Mouse (Mus musculus) T-helper 17 cell (primary cell): ENCODE measurements around the gene Pdcd2l.

Source experiments
- in situ Hi-C, 2 experiments: fragments of 300-600 bp; cut with MboI, MseI; formaldehyde crosslinking; loops; 1 replicate in 1 of 2; 2 replicates in 1 of 2; pipeline ENCODE4 v1.15.1; 2025; ENCODE audit warnings: high pct_unique_total_duplicates in 2 of 2

Pdcd2l gene

DNA sequence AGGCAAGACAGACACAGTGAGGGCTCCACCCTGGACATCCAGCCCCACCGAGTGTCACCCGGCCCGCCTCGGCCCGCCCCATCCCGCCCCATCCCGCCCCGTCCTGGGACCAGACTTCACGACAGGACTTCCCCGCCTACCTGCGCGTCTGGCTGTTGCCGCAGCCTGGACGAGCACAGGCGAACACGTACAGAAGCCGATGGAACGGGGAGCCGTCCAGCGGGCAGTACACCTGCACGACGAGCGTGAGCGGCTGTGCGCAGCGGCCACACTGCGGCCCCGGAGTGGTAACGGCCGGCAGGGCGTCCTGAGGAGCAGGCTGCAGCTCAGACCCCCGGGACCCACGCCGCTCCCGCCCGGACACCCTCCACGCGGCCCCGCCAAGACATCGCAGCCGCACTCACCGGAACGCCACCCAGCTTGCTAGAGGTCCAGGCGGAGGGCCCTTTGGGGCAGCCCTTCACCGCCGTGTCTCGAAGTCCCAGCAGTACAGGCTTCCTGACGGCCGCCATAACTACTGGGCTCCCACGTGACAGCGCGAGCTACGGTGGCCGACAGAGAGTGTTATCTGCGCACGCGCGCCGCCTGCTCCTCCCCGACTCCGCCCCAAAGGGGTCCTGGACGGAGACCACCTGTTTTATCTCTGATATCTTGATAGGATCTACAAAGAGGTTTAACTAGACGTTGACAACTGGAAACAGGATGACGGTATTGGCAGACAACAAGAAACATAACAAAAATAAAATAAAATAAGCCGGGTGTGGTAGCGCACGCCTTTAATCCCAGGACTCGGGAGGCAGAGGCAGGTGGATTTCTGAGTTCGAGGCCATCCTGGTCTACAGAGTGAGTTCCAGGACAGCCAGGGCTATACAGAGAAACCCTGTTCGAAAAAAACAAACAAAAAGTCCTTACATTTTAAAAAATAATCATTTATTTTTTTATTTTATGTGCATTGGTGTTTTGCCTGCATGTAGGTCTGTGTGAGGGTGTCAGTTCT lies at the start of gene Pdcd2l:
TSS of gene Pdcd2l (minus strand) at position 530 of the 997 bp plus-strand sequence.
- in situ Hi-C loops, result no loop called here

DNA sequence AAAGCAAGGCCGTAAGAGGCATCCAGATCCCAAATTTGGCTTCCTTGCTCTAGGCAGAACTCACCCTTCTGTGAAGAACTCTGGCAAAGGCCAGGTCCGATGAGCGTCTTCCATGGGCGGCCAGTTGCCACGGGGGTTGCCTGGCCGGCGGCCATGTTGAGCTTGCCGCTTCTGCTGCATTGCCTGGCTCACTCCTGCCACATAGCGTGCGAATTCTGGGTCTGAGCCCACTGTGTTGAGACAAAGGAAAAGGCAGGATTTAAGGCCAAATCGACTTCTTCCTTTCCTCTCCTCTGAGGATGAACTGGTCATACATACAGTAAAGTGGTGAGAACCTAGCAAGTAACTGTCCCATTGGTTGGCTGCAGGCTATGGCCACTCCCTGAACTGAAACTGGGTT lies 45.7 kb upstream of the Pdcd2l start:
- in situ Hi-C loops, result loop anchor here in 1 of 2 experiments (10.0 kb wide), 1 partner anchor 1403 kb away; the partner anchor contains the start of gene Pdcd5

- in situ Hi-C loops, result no loop called here
Observed at GRCm38 (mm10) chr7:34238086-34238485, 41.6 kb upstream of the Pdcd2l start.

- in situ Hi-C loops, result no loop called here
Observed at GRCm38 (mm10) chr7:34235602-34236001, 39.1 kb upstream of the Pdcd2l start.

DNA sequence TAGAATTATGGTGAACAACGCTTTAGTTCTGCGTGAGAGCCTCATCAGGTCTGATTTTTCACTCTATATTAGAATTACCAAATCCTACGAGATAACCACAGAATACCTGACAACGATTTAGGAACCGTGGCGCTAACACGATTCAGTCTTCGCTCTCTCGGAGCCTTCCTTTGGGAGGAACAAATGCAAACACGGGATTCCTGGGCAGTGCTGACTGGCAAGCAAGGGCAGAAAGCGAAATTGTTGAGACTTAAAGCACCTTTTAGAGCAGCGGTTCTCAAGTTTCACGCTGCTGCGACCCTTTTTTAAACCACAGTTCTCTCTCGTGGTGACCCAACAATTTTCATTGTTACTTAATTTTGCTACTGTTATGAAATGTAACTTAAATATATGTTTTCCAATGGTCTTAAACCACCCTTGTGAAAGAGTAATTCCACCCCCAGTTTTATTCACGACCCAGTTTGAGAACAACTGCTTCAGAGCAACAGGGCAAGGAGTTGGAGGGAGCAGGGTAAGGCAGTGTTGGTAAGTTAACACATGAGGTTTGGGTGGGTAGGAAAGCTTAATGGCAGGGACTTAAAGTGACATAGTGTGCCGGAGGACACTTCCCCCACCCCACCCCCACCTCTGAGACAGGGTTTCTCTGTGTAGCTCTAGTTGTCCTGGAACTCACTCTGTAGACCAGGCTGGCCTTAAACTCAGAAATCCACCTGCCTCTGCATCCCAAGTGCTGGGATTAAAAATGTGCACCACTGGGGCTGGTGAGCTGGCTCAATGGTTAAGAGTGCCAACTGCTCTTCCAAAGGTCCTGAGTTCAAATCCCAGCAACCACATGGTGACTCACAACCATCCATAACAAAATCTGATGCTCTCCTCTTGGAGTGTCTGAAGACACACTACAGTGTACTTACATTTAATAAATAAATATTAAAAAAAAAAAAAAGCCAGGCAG lies 38.4 kb upstream of the Pdcd2l start:
- in situ Hi-C loops, result no loop called here

DNA sequence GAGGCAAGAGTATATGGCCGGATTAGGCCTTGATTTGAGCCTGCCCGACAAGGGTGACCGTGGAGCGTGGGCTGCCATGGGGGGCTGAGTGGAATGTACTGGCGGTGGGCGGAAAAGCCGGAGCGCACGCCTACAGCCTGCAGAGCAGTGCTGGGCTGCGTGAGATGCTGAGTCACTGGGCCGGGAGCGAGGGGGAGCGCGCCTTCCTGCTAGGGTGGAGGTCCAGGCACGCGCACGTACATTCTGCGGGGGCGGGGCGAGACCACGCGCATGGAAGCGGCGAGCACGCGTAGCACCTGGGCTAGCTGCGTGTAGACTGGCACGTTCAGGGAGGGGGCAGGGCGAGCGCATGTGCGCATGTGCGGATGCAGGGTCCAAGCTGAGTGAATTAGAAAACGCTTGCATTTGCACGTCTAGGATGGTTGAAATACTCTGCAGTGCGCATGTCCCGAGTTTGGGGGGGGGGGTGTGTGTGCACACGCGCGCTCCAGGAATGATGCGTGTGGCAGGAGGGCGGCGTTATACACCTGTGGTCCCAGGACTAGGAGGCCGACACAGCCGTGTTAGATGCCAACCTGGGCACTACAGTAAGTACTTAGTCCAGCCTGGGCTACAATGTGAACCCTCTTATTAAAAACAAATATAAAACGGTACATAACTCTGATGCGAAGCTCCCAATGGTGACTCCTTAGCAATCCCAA lies 37.6 kb upstream of the Pdcd2l start:
- in situ Hi-C loops, result no loop called here

GRCm38 (mm10) chr7:34232785-34233725 lies 36.6 kb upstream of the Pdcd2l start:
- in situ Hi-C loops, result no loop called here

DNA sequence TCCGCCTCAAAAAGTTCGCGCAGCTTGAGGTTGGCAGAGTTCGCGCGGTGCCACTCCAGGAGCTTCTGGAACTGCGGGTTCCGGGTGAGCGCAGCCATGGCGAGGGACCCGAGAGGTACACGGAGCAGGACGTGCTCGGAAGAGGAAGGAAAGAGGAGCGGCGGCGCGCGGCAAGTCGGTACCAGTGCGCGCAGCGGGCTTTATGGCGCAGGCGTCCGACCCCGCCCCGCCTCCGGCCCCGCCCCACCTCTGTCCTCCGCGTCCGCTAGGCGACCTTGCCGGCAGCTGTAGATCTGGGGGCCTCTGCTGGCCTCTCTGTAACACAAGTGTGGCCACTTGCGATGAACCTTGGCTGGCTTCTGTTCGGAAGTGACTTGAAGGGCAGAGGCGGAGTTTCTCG lies 33.7 kb upstream of the Pdcd2l start, which contains the start of gene Gpi1:
TSS of gene Gpi1 (minus strand) at position 221 of the 400 bp plus-strand sequence.
- in situ Hi-C loops, result no loop called here

- in situ Hi-C loops, result no loop called here
Observed at GRCm38 (mm10) chr7:34229691-34230111, 33.2 kb upstream of the Pdcd2l start.

DNA sequence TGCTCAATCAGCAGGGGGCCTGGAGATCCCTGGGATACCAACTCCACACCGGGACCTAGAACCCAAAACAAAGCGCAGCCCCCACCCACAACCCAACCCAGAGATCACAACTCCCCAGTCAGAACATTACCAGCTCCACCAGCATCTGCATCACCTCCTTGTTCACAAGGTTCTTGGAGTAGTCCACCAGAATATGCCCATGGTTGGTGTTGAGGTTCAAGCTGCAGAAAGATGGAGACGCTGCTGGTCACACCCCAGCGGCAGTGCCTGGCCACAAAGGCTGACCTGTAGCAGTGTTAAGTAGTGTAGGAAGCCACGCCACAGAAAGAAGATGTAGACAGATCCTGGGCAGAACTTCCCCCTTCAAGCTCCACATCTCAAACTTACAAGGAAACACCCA lies 32.7 kb upstream of the Pdcd2l start:
- in situ Hi-C loops, result no loop called here

- in situ Hi-C loops, result no loop called here
Observed at GRCm38 (mm10) chr7:34228641-34229040, 32.2 kb upstream of the Pdcd2l start.

GRCm38 (mm10) chr7:34226846-34227245 lies 30.4 kb upstream of the Pdcd2l start:
- in situ Hi-C loops, result no loop called here

DNA sequence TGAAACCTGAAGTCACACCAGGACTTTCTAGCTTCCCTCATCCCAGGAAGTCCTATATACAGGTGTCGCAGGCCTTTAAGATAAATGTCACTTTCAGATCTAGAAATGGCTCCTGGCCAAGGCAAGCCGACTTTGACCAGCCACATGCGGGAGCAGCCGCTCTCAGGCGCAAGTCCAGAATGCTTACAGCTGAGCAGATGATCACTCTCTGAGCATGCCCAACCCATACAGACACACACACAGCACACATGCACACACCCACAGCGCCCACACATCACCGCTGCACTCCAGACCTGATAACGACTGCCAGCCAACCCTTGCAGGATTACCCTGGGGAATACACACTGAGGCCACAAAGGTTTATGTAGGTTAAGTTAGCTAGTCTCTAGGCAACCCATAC lies 29.6 kb upstream of the Pdcd2l start:
- in situ Hi-C loops, result no loop called here

GRCm38 (mm10) chr7:34224308-34224707 lies 27.8 kb upstream of the Pdcd2l start:
- in situ Hi-C loops, result no loop called here

DNA sequence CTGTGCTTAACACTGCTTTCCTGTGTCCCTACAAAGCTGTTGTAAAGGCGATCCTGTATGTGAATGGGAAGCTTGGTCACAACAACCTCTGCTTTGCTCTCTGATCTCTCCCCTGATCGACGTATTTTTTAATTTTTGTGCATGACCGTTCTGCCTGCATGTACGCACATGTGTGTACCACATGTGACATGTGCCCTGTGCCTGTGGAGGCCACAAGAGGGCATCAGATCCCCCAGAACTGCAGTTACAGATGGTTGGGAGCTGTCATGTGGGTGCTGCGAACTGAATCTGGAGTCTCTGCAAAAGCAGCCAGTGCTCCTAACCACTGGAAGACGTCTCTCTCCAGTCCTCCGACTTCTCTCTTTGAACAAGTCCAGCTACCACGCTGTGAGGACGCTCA lies 25.9 kb upstream of the Pdcd2l start:
- in situ Hi-C loops, result no loop called here

DNA sequence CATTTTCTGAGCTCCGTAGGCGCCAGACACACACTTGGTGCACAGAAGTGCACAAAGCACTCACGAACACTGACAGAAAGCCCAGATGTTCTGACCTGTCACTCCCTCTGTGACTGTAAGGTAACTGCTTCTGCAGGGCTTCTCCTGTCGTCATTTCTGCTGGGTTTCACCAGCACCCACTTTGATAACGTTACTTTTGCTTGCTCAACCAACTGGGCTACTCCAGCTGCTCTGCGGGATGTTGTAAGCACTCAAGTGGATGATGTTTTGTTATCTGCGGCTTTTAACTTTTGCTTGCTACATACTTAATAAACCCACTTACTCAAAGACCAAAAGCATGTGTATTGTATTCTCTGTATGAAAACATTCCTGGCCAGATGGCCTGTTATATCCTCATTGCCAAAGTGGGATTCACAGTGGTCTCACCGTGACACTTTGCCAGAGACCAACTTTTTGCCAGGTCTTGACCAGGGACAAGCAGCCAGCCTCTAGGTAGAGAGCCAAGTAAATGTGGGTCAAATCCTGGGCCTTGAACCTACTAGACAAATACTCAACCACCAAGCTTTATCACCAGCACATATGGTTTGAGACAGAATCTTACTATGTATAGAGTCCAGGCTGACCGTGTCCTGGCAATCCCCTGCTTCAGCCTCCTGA lies 25.3 kb upstream of the Pdcd2l start:
- in situ Hi-C loops, result no loop called here

- in situ Hi-C loops, result no loop called here
Observed at GRCm38 (mm10) chr7:34218496-34218895, 22.0 kb upstream of the Pdcd2l start.

GRCm38 (mm10) chr7:34216474-34216873 lies 20.0 kb upstream of the Pdcd2l start:
- in situ Hi-C loops, result no loop called here

GRCm38 (mm10) chr7:34215481-34215880 lies 19.0 kb upstream of the Pdcd2l start:
- in situ Hi-C loops, result no loop called here

GRCm38 (mm10) chr7:34214644-34215043 lies 18.2 kb upstream of the Pdcd2l start:
- in situ Hi-C loops, result no loop called here
